Mouse (Mus musculus) cortical plate, adult 2 months (tissue): ENCODE measurements around the gene 6430548M08Rik.
A peak's percentile ranks its signal among the peaks of the same experiment; 100 is the strongest.

Experiments used
- CTCF ChIP-seq: fragments of 200-500 bp; IDR thresholded peaks from 2 replicates; pipeline ENCODE4 v1.5.1; 2011; ENCODE audit warnings: mild to moderate bottlenecking, control low read depth, low read length; ENCODE audit not compliant: insufficient read depth; ENCODE audit errors: extremely low read depth
- POLR2A ChIP-seq: fragments of 200-500 bp; IDR thresholded peaks from 2 replicates; pipeline ENCODE4 v1.6.1; 2011; ENCODE audit warnings: mild to moderate bottlenecking, low read length, control low read depth; ENCODE audit not compliant: insufficient read depth; ENCODE audit errors: extremely low read depth

DNA sequence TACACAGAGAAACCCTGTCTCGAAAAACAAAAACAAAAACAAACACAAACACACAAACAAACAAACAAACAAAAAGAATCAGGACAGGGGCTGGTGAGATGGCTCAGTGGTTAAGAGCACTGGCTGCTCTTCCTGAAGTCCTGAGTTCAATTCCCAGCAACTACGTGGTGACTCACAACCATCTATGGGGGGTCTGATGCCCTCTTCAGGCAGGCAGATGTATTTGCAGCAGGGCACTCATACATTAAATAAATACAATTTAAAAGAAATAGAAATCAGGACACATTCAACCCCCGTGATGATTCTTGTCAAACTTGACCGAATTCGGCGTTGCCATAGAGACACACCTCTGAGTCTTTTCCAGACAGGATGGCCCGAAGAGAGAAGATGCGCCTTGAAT is 93.4 kb downstream of the 6430548M08Rik start:
- TF ChIP-seq CTCF, result peak; percentile 5; the same call in 1 of the 2 replicates
- no peak for TF ChIP-seq POLR2A
